Mouse (Mus musculus) 3T3-L1 (cell line): ENCODE data around the gene Zfp800.

Experiments
- DNase-seq: peaks from one replicate; pipeline ENCODE4 v3.0.0-alpha.2; 2015; ENCODE audit warnings: low read depth, low spot score

The Zfp800 gene

DNA sequence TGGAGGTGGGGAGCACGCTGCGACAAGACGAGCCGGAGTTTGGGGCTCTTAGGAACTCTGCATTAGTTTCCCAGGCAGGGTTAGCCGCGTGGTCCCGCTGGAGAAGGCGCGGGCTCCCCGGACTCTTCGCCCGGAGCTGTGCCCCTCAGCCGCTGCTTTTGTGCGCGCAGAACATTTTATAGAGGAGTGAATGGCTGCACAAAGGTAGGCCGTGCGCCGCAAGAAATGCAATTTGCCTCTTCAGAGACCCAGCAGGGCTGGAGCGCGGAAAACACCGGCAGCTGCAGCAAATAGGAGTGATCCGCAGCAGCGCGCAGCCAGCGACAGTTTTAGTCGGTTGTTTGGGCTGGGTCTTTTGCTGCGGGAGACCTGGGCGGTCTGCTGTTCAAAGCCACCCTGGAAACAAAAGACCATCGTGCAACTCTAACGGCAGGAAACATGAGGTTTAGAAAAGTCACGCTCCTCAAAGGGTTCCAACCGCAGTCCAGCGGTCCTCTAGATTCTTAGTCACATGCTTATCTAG lies at the start of gene Zfp800:
TSS of gene Zfp800 (minus strand) at position 325 of the 523 bp plus-strand sequence.
- no peak for DNase-seq

DNA sequence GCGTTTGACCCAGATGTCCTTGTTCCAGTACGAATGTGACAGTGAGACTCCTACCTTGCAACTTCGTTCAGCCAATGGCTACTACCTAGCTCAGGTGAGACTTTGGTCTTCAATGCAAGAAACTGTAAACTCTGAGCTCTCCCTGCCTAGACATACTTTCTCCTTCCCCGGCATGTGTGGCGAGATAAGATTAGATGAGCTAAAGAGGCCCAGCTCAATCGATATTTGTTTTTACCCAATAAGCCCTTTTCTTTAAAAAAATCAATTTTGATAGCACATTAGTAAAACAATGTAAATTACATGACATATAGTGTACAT lies 33.7 kb upstream of the Zfp800 start:
- no peak for DNase-seq

DNA sequence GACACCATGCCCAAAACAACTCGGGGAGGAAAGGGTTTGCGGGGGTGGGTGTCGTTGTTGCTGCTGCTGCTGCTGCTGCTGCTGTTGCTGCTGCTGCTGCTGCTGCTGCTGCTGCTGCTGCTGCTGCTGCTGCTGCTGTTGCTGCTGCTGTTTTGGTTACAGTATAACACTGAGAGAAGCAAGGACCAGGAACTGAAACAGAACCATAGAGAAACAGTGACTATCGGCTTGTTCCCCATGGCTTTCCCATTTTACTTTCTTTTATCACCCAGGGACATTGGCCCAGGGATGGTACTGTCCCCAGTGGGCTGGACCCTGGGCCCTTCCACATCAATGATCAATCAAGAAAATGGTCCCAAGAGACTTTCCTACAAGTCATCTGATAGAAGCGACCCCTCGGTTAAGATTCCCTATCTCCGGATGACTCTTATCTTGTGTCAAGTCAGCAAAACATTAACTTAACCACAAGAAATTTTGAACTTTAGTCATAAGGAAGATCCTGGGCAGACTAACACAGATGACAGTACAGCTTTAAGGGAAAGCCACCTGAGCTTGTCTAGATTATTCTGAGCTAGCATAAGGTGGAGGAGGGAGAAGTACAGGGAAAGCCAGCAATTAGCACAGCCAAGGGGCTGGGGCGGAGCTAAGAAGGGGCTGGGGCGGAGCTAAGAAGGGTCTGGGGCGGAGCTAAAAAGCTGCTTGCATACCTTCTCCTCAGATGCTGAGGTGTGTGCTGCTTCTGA lies 33.2 kb upstream of the Zfp800 start:
- DNase-seq = no peak

GRCm38 (mm10) chr6:28429870-28430269 lies 32.1 kb upstream of the Zfp800 start:
- no peak for DNase-seq

DNA sequence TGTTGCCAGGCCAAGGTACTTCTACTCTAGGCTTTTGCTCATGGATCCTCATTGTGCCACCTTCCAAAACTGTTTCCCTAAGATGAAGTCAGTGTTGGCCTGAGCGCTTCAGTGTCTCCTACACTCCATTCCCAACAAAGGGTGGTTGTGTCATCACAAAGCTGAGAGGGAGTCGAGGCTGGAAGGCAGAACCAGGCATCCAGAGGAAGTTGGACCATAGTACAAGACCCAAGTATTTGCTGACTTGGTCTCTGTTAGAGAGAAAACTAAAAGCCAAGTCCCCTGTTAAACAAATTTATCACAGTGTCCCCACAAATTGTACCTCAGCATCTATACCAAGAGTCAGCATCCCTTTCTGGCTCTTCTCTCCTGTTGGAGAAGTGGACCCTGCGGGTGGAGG lies 30.5 kb upstream of the Zfp800 start, which contains the start of gene Gcc1:
TSS of gene Gcc1 (minus strand) at position 101 of the 400 bp plus-strand sequence.
- no peak for DNase-seq

DNA sequence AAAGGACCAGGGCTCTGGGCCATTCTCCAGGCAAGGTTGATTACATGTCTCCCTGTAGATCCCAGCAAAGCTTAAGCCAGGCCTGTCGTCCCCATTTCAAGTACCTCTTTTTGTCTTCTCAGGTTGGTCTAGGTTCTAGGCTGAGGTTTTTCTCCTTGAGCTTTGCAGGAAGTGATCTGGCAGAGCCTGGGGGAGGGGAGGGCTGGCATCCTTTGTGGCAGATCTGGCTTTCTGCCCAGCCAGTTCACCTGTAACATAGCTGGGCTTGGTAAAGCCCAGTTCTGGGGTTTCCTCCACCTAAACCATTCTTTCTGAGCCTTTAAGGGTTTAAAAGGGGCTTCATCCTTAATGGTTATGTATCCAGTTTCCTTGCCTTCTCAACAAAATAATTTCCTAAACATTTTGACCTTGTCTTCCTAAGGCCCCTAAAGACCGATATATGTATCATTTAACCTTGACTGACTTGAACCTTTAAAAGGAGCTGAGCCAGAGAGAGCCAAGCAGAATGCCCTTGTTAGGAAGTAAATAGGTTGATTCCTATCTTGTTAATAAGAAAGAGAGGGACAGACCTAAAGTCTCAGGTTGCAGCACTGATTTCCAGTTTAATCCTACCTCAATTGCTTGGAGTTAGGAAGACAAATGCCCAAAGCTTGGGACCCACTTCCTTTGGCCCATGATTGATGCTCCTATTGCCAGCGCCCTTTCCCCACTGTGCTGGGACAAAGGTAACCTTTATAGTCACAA lies 29.5 kb upstream of the Zfp800 start, which contains the start of gene Fscn3:
TSS of gene Fscn3 (plus strand) at position 694 of the 744 bp plus-strand sequence.
- no peak for DNase-seq

- no peak for DNase-seq
These were observed 27.2 kb upstream of the Zfp800 start for GRCm38 (mm10) chr6:28425019-28425418.

DNA sequence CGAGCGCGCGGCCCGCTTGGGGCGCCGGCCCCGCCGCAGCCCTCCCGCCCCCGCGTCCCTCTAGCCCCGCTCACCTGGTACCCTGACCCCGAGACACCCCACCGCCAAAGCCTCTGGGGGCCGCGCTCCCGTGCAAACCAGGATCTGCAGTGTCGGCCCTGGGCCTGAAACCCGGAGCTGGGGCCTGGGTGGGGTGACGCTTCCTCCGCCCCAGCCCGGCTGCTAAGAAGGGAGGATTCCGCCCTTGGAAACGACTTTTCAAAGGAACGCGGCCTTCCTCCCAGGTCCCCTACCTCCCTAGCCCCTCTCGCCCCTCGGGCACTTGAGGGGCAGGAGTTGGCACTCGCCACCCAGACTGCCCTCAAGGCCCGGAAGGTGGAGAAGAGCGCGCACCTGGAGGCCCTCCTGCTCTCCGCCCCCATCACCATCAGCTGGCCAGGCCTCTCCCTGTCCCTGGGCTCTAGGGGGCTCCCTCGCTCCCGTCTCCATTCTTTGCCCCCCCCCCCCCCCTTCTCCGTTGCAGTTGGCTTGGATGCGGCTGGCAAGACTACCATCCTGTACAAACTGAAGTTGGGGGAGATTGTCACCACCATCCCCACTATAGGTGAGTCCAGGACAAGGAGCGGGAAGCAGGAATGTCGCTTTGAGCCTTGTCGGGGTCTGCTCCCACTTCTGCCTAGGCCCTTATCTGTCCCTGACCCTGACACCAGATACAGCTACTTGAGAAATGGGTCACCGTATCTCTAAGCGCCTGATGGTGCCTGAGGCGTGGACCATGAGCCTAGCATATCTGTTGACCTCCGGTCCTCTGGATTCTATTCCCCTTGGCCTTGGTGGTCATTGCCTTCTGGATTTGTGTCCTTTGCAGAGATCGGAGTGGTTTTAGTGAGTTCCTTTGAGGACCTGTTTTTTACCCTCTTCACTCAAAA lies 26.2 kb upstream of the Zfp800 start:
- DNase-seq = peak; percentile 72

- DNase-seq = peak; percentile 88
These were observed 25.5 kb upstream of the Zfp800 start, which contains the start of gene Arf5 for GRCm38 (mm10) chr6:28423313-28423712. TSS of gene Arf5 (plus strand) at chr6:28423560.

DNA sequence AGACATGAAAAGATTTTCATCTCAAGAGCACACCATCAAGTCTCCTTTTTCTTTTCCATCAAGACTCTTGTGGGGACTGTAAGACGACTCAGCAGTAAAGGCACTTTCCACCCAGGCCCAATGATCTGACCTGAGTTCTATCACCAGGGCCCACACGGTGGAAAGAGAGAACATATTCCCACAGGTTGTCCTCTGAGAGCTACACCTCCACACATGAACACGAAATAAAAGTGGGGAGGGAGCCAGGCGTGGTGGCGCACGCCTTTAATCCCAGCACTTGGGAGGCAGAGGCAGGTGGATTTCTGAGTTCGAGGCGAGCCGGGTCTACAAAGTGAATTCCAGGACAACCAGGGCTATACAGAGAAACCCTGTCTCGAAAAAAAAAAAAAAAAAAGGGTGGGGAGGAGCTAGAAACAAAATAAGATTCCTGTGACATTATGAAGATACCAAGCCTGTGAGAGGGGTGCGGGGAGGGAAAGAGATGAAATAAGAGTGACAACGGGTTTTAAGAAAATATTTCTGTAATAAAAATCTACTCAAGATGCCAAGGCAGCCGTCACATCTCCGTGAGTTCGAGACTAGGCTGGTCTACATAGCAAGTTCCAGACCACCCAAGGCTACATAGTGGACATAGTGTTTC lies 25.0 kb upstream of the Zfp800 start:
- DNase-seq = peak; percentile 68

- peak; percentile 99 for DNase-seq
These were observed 23.7 kb upstream of the Zfp800 start for GRCm38 (mm10) chr6:28421469-28422000.

GRCm38 (mm10) chr6:28420865-28421264 lies 23.1 kb upstream of the Zfp800 start:
- DNase-seq = peak; percentile 38

DNA sequence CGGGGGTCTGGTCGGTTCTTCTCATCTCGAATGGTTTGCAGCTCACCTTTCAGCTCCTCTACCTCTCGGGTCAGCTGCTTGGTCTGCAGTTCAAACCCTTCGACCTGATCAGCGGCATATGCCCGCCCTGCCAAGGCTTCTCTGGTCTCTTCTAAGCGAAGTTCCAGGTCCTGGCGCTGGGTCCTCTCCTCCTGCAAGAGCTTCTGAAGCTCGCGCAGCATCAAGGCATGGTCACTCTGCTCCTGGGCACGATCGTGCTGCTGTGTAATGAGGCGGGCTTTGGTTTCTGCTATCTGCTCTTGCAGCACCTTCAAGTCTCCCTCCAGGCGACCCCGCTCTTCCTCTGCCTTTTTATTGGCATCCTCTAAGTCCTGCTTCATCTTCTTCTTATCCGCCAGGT lies 22.6 kb upstream of the Zfp800 start:
- no peak for DNase-seq

DNA sequence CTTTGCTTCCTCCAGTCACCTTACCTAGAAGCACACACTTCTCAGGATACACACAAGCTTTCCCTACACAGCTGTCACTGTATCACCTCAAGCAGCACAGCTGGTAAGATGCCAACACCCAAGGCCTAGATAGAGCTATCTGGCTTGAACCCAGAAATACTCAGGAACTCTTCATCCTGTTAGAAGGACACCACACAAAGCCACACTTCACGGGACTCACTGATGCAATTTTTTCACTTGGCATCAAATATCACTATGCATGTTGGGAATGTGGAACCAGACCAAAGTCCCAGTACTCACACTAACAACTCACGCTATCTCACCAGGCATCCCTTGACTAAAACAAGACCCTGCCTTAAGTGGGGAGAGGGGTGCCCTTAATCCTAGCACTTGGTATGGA lies 21.9 kb upstream of the Zfp800 start:
- peak; percentile 65 for DNase-seq

DNA sequence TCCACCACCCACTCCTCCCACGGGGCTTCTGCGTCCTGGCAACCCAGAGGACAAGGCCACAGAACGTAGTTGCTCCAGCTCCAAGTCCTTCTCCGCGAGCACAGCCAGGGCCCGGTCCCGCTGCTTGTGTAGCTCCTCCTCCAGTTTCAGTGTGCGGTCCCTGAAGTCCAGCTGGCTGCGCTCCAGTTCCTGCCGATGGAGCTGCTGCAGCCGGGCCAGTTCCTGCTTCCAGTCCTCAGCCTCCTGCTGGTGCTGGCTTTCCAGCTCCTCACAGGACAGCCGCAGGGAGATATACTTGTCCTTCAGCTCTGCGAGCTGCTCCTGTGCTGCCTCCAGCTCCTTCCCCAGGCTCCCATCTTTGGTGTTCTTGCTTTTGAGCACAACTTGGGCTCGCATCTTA lies 20.6 kb upstream of the Zfp800 start:
- no peak for DNase-seq

GRCm38 (mm10) chr6:28416981-28417380 lies 19.2 kb upstream of the Zfp800 start:
- no peak for DNase-seq

- no peak for DNase-seq
These were observed 13.4 kb upstream of the Zfp800 start for GRCm38 (mm10) chr6:28411236-28411635.

GRCm38 (mm10) chr6:28410053-28410452 lies 12.2 kb upstream of the Zfp800 start:
- peak; percentile 12 for DNase-seq

DNA sequence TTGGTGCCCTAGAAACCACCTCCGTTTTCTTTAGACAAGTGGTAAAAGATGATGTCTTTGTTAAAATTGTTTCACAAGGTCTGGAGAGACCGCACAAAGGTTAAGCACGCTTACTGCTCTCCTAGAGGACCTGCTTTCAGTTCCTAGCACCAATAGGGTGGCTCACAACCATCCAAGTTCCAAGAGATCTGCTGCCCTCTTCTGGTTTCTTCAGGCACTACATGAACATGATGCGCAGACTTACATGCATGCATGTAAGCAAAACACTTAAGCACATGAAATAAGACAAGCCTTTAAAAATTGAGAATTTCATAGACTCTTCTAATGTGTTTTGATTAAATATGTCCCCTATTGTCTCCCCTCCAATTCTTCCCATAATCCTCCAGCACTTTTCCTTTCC lies 2.0 kb upstream of the Zfp800 start:
- peak; percentile 27 for DNase-seq

GRCm38 (mm10) chr6:28398726-28399125 lies 921 bp upstream of the Zfp800 start:
- DNase-seq = no peak
